Mouse (Mus musculus) thymus, postnatal 14 days (tissue): ENCODE measurements around the gene Tspan10.
"Not testable (repeated sequence)": the region's sequence is repeated elsewhere in the genome, so short reads cannot be mapped to it uniquely, and the experiment has no call there.

Experiments
- DNase-seq: peaks from one replicate; pipeline ENCODE4 v3.0.0; 2021

Gene Tspan10

DNA sequence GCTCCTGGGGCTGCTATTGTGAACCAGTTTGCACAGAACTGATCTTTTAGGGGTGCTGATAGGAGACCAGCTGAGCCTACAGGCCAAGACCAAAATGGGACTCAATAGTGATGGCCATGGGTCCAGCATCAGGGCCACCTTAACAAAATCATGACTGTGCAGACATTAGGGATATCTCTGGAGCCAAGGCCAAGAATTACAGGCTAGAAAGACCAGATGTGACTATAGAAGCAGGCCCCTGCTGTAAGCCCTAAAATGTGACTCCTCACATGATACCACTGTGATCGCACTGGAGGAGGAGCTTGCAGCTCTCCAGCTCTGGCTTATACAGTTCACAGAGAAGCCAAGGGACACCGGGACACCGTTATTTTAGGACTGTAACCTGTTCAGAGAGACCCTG lies at the start of gene Tspan10:
Tspan10 (plus strand) TSS at position 301 of the 400 bp plus-strand sequence.
- DNase-seq = no peak

GRCm38 (mm10) chr11:120395661-120396060 lies 46.8 kb upstream of the Tspan10 start:
- DNase-seq = no peak

GRCm38 (mm10) chr11:120397602-120398001 lies 44.8 kb upstream of the Tspan10 start:
- no peak for DNase-seq

- no peak for DNase-seq
Observed at GRCm38 (mm10) chr11:120399319-120399718, 43.1 kb upstream of the Tspan10 start.

- no peak for DNase-seq
Observed at GRCm38 (mm10) chr11:120404814-120405213, 37.6 kb upstream of the Tspan10 start.

DNA sequence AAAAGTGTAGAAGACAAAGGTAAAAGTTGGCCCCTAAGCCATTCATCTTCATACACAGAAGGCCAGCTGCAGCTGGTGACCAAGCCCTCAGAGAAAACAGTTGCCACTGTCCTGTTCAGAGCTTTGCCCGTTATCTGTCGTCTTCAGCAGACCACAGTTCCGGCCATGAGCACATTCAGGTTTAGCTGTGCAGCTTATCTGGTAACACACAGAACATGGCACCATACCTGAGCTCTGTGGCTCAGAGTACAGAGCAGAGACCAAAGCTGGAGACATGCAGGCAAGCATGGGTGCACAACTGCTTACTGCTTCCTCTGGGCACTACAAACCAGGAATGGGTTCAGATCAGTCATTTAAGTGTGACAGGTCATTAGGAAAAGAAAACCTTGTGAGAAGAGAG lies 36.6 kb upstream of the Tspan10 start:
- no peak for DNase-seq

- DNase-seq = no peak
Observed at GRCm38 (mm10) chr11:120406445-120406844, 36.0 kb upstream of the Tspan10 start.

DNA sequence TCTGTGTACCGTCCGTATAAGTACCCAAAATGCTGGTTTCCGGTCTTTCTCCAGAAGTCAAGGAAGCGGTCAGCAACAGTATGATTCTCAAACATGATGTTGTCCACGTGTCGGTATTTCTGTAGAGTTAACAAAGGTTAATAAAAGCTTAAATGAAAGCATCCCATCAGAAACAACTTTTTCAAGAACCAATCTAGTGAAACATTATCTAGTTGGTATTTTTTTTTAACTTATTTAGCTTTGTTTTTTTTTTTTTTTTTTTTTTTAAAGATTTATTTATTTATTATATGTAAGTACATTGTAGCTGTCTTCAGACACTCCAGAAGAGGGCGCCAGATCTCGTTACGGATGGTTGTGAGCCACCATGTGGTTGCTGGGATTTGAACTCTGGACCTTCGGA lies 28.8 kb upstream of the Tspan10 start:
- DNase-seq = not testable (repeated sequence)

GRCm38 (mm10) chr11:120417852-120418251 lies 24.6 kb upstream of the Tspan10 start:
- no peak for DNase-seq

GRCm38 (mm10) chr11:120418592-120418991 lies 23.9 kb upstream of the Tspan10 start:
- no peak for DNase-seq

- DNase-seq = no peak
Observed at GRCm38 (mm10) chr11:120422651-120423568, 19.5 kb upstream of the Tspan10 start.

DNA sequence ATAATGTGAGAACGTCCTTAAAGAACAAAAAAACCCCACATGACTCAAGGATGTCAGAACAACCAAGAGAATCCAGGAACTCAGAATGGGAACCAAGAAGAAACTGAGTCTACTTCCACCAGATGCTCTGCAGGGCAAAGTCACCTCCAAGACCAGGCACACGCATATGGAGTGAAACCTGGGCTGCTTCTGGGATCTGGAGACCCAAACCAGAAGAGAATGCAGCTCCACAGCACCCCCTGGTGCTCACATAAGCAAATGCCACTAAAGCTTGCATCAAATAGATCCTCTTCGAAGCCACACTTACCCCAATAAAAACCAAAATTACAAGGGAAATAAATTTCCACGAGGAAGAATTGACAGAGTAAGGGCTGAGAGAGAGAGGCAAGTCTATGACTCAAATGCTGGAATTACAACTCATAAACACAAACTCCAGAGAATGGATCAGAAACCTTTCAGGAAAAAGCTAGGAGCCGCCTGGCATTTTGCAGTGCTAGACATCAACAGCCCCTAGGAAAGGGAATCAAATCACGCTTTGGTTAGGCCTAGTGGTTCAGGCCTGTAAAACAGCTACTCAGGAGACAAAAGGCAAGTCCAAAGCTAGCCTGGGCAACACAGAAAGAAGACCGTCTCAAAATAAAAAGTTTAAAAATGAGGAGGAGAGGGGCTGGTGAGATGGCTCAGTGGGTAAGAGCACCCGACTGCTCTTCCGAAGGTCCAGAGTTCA lies 18.7 kb upstream of the Tspan10 start:
- DNase-seq = peak; percentile 55

DNA sequence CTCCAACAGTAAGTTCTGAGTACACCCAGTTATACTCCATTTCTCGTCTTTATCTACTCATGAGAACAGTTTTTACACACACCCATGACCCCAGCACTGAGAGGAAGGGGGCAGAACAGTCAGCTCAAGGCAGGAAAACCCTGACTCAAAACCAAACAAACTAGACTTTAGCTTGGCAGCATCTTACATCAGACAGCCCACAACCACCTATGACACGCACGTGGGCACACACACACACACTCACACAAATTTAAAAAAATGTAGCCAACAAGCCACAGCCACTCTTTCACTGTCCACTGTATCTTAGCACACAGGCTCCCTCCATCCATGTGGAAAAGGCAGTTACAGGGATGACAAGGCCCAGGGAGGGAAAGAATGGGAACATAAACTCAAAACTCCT lies 15.7 kb upstream of the Tspan10 start:
- no peak for DNase-seq

DNA sequence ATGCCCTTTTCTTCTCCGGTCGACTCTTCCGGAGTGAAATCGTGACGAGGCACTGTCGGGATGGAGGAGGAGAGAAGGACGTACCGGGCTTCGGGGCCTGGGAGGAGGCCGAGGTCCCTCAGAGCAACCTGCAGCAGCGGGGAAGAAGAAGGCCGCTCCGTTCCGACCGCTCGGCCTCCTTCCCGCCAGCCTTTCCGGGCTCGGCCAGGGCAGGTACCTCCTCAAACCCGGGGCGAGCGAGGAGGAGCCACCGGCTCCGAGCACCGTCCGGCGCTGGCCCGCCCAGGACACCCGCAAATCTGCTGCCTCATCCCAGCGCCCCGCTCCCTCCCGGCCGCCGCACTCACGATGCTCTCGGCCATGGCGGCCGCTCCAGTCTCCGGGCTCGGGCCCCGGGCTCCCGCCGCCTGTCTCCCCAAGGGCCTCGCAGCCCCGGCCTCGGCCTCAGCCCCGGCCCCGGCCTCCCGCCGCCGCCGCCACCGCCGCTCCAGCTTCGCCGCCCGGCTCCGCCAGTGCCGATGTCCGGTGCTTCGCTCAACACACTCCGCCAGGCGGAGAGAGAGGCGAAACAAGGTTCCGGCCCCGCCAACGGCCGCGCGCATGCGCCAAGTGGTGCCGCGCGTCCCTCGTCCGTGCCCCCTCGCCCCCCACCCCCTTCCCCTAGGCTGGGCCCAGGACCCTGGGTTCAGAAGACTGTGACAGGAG lies 5.1 kb upstream of the Tspan10 start, which contains the start of gene Nploc4:
Nploc4 (minus strand) TSS at position 557 of the 705 bp plus-strand sequence.
- peak; percentile 92 for DNase-seq

DNA sequence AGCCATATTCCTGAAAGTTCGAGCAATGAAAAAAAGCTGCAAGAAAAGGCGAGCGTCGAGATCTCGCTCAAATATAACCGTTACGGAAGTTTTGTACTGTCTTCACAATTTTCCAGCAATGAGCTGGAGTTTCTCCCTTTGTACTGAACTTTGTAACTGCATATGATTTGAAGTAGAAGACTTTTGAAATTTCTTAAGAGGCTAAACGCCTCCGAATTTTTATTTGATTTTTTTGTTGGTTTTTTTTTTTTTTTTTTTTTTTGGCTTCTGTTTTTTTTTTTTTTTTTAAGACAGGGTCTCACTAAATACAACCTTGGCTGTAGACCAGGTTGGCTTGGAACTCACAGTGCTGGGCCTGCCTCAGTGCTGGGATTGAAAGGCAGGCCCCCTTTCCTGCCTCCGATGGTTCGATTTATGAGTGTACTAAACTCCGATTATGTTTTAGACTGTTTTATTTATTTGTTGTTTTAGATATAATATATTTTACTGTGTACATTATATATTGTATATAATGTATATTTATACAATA lies 4.5 kb upstream of the Tspan10 start:
- no peak for DNase-seq

- no peak for DNase-seq
Observed at GRCm38 (mm10) chr11:120442765-120443280, 379 bp downstream of the Tspan10 start.

DNA sequence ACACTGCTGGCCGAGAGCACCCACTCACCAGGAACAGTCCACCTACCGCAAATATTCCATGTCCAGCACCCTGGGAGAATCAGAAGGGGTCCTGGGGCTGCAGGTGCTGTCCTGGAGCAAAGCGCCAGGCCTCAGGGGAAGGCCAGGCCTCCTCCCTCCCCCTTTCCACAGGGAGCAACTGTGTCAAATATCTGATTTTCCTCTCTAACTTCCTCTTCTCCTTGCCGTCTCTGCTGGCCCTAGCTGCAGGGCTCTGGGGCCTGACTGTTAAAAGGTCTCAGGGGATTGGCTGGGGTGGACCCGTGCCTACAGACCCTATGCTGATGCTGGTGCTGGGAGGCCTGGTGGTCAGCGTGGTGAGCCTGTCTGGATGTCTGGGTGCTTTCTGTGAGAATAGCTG lies 1.7 kb downstream of the Tspan10 start:
- no peak for DNase-seq

DNA sequence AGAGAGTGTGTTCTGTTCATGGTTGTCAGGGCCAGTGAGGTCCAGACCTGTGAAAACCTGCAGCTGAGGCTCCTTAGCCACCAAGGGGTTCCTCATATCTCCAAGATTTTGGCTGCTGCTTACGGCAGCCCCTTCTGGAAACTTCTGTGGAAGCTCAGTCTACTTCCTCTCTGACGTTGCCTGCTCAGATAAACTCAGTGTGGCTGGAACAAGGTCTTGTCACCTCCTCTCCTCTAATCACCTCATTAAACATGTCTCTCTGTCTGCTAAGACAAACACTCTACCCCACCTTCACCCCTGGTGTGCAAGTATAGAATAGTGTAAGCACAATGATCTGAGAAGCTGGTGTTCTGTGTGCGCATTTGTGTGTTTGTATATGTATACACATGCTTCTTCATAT lies 3.0 kb downstream of the Tspan10 start:
- DNase-seq = no peak

- no peak for DNase-seq
Observed at GRCm38 (mm10) chr11:120447179-120447578, 4.7 kb downstream of the Tspan10 start.

DNA sequence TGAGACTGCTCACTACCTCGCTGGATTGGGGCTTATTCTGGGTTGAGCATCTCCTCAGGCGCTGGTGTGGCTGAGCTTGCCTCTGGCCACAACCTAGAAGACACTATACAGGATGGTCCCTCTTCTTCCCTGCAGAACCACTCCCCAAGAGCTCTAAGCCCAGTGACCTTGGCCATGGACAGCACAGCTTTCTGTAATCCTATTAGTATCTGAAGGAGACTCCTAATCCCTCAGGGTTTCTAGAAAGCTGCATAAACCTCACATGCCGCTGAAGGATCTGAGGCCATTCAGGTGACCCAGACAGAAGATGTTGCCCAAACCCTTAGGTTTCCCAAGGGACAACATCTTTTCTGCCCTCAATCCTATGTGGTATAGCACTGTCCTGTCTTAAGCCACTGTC lies 9.8 kb downstream of the Tspan10 start:
- no peak for DNase-seq

- DNase-seq = no peak
Observed at GRCm38 (mm10) chr11:120453306-120453705, 10.9 kb downstream of the Tspan10 start, which contains the start of gene Pde6g. TSS of gene Pde6g (minus strand) at chr11:120453500.

- no peak for DNase-seq
Observed at GRCm38 (mm10) chr11:120454965-120455364, 12.5 kb downstream of the Tspan10 start.

GRCm38 (mm10) chr11:120455413-120455812 lies 13.0 kb downstream of the Tspan10 start:
- no peak for DNase-seq
